Mouse (Mus musculus): ENCODE results near the gene Slc16a14.

Slc16a14 gene

DNA sequence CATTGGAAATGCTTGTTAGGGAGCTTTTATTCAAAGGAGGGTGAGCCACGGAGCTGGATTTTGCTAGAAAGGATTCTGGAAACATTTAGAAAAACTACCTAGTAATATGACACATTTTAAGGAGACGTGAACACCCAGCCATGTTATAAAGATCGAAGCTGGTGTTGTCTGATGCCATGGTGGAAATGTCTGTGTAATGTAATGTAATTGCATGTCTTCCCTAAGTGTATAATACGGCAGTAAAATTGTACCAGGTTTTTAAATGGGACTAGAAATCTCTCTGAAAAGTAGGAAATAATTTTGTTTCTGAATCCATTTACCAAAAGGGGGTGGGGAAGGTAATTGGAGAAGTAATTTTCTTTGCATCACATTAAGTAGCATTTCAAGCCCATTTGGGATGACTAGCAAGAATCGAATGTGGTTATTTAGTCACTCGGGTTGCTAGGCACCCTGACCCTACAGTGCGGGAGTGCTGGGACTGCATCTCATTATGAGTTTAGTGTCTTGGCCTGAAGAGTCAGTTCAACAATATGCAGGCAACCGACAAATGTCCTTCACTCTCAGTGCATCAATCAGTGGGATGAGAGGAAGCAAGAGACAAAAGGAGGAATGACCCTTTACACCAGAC lies 24.6 kb downstream of the Slc16a14 start:
- DNase-seq (ENCODE audit: low spot score), result no peak

DNA sequence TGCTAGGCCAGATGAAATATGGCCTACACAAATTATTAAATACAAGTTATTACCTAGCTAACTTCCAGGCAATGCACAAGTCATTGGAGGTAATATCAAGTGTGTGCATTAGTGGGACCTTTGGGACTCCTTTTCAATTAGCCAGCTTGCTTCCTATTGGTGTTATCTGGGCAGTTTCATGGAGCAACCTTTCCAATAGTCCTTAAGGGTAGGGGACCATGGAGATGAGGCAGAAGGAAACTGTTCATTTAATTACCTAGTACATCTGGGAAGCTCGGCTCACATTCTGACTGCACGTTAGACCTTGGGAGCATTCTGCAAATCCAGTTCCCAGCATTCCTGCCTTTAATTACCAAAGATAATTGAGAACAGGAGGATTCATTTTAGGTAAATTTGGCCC lies 30.5 kb downstream of the Slc16a14 start:
- no peak for DNase-seq (ENCODE audit: low spot score)

DNA sequence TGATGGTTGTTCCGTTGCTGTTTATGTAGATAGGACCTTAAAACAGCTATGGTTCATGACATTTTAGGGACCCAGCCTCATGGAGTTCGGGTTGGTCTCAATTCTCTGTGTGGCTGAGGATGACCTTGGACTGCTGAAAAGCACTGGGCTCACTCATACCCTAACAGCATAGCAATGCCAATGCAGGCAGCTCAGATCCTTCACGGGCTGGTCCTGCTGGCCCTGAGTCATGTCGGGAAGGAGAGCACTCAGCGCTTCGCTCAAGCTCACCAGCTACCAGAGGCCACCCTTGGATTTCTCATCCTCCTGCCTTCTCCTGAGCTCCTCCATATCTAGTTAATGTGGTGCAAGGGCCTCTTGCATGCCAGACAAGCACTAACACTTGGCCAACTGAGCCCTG lies 35.8 kb downstream of the Slc16a14 start:
- DNase-seq (ENCODE audit: low spot score), result no peak

DNA sequence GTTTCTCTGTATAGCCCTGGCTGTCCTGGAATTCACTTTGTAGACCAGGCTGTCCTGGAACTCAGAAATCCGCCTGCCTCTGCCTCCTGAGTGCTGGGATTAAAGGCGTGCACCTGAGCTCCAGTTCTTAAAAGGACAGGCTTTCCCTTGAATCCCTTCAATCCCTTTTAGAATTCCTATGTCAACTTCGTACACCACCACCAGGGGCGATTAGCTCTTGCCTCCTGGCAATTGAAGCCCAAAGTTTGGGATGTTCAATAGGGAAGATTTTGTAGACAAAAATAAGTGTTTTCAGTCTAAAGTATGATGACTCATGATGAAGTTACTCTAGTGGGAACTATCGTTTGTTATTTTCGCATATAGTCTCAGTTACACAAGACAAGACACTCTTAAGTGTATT lies 37.6 kb downstream of the Slc16a14 start:
- no peak for DNase-seq (ENCODE audit: low spot score)

DNA sequence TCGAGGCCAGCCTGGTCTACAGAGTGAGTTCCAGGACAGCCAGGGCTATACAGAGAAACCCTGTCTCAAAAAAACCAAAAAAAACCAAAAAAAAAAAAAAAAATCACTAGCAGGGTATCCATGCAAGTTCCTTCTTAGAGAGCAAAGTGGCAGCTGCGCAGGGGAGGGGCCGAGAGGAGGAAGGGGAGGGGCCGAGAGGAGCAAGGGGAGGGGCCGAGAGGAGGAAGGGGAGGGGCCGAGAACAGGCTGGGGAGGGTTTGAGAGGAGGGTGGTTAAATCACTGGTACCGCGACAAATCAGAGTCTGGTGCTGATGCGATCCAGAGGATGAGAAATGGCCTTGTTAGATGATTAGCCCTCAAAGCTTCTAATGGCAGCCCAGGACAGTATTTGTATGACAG lies 43.2 kb downstream of the Slc16a14 start:
- DNase-seq (ENCODE audit: low spot score), result no peak

DNA sequence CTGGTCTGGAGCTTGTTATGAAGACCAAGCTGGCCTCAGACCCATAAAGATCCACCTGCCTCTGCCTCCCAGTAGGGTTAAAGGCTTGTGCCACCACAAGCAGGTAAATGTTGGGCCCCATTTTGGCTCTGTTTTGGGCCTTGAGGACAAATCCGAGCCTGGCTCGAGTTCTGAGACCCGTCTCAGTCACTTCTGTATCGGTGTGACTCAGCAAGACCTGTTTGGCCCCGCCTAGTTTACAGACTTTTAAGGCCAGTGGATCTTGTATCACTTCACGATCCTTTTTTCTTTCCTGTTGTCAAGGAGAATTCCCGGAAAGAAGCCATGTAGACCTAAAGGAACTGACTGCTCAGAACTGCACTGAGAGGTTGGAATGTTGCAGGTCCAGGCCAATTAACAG lies 44.4 kb downstream of the Slc16a14 start:
- DNase-seq (ENCODE audit: low spot score), result no peak

DNA sequence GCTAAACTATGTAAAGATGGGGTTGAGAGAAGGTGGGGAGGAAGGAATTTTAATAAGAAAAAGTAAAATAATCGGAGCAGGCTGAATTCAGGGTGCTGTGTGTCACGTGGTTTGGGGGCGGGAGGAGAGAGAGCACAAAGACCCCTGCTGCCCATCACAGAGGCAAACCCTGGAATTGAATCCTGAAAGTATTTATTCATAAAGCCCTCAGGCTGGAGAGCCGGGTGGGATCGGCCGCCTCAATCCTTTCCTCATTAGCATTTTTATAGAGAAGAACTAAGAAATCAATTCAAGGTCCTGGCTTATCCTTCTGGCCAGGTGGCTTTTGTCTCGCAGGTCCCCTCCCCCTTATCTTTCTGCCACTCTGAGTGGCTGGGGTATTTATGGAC lies 44.9 kb downstream of the Slc16a14 start:
- no peak for DNase-seq (ENCODE audit: low spot score)

DNA sequence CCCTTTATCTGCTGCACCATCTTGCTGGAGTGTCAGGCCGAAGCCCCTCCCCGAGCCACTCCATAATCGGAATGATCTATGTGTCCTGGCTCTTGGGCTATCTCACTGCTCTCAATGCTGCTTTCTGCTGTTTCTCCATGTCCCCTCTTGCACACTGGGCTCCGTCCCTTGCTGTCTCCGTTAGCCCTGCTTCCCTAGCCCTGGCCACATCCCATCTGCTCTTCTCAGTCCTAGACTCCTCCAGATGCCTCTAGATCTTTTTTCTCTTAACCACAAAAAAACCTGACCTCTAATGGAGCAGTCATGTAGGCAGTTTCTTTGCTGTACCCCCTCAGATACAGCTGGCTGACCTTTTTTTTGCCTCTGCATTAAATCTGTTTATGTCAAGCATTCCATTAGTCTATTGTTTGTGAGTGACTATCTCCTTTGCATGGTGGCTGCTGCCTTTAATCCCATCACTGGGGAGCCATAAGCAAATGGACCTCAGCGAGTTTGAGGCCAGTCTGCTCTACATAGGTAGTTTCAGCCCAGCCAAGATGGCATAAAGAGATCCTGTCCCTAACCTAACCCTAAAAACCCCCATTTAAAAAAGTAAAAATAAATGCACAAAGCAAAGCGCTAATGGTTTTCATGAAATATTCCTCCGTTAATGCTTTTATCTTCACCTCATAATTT lies 45.5 kb downstream of the Slc16a14 start:
- no peak for DNase-seq (ENCODE audit: low spot score)

DNA sequence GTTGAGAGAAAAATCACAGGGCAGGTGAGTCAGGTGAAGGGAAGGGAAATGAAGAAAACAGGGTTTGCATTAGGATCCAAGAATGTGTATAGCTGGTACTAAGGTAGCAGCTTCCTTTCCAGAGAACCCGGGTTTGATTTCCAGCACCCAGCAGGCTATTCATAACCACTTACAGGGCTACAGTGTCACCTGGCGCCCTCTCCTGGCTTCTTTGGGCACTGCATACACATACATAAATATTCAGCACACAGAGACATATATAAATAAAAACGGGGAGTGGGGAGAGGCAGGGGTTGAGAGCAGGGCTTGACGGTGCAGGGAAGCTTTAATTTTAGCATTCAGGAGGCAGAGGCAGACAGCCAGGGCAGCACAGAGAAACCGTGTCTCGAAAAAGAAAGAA lies 49.0 kb downstream of the Slc16a14 start:
- DNase-seq (ENCODE audit: low spot score), result no peak

DNA sequence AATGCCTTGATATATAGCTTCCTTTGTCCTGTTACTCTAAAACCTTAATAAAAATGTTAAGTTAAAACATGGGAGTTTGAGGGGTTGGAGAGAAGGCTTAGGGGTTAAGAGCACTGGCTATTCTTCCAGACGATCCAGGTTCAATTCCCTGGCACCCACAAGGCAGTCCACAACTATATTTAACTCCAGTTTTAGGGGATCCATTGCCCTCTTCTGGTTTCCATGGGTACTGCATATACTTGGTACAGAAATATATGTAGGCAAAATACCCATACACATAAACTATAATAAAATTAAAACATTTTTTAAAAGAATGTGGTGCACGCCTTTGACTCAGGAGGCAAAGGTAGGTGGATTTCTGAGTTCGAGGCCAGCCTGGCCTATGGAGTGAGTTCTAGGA lies 49.8 kb downstream of the Slc16a14 start:
- DNase-seq (ENCODE audit: low spot score), result no peak

DNA sequence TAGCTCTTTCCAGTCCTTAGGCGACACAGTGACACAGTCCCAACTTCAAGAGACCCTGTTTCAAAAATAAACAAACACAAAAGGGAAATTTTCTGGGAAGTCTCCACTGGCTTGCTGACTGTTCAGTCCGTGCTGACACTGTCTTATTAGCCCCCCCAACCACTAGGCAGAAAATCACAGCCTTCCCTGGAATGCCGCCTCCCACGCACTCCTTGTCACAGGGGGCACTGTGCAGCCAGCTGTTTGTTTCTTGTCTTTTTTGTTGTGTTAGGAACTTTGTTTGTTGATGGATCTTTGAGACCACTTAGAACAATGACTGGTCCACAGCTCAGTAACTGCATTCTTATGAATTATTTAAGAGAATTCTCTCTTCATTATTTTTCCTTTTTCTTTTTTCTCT lies 51.0 kb downstream of the Slc16a14 start:
- no peak for DNase-seq (ENCODE audit: low spot score)

DNA sequence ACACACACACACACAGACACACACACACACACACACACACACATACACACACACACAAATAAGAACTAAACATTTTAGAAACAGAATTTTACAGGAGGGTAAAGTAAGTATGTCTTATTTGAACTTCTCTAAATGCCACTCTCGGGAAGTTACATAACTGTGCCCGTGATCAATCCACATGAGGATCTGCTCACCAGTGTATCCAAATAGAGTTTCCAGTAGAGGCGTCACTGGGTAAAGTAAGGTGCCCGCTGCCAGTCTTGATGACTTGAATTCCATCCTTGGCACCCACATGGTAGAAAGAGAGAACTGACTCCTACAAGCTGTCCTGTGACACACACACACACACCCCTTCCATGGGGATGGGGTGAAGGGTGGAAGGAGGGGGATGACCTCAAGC lies 52.0 kb downstream of the Slc16a14 start:
- DNase-seq (ENCODE audit: low spot score), result no peak

DNA sequence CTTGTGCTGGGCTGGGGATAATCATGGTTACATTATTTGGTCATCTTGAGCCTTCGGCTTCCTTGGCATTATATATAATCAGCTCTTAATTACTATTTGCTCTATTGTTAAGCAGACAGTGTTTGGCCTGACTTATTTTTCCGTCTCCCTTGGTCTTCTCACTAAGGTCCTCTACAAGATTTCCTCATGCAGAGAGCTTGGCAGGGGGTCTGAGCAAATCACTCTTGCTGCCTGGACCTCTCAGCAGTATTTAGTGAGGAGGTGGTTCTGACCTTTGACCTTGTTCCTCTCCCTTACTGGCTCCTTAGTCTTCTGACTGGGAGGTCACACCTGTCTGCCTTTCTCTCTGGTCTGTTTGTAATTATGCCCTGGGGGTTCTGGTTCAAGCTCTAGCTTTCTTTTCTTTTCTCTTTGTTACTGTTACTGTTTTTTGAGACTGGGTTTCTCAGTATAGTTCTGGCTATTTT lies 52.8 kb downstream of the Slc16a14 start:
- no peak for DNase-seq (ENCODE audit: low spot score)

DNA sequence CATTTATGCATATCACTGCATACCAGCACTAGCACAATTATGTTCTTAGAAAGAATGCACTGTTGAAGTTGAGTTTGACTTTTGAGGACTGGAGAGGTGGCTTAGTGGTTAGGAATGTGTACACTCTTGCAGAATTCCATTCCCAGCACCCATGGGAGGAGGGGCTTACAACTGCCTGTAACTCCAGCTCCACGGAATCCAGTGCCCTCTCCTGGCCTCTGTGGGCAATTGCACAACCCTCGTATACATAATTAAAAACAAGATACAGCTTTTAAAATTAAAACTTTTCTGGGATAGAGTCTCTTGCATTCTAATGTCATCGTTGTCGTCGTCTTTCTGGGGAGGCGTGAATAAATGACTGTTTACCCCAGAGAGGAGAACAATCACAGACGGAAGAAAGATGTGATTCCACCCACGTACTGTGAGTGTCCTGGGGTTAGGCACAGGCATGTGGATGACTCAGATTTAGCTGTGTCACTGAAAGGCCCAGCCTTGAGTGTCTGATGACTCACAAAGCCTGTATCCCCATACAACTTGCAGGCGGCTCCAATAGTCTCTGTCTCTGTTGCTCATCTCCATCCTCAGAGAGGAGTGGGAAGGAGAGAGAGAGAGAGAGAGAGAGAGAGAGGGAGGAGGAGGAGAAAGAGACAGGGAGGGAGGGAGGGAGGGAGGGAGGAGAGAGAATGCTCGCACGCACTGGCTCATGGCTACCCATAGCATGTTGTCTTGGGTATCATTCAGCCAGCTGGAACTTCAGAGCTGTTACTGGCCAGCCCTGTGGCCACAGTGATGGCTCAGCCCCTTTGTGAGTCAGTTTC lies 53.5 kb downstream of the Slc16a14 start:
- DNase-seq (ENCODE audit: low spot score), result peak; percentile 18

DNA sequence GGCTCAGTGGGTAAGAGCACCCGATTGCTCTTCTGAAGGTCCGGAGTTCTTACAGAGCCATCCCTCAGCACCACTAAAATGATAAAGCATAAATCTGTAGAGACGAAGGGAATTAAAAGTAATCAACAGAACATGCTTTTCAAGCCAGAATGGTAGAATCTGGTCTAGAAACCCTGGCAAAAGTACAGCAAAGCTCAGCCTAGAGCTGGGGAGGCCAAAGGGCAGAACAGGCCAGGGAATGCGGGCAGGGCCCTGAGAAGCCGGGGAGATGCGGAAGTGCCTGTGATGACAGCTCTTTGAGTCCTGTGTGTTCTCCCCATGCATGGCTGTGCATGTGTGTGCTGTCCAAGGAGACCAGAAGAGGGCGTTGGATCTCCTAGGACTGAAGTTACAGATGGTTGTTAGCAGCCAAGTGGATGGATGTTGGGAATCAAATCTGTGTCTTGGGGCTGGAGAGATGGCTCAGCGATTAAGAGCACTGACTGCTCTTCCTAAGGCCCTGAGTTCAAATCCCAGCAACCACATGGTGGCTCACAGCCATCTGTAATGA lies 55.3 kb downstream of the Slc16a14 start:
- DNase-seq (ENCODE audit: low spot score), result no peak

DNA sequence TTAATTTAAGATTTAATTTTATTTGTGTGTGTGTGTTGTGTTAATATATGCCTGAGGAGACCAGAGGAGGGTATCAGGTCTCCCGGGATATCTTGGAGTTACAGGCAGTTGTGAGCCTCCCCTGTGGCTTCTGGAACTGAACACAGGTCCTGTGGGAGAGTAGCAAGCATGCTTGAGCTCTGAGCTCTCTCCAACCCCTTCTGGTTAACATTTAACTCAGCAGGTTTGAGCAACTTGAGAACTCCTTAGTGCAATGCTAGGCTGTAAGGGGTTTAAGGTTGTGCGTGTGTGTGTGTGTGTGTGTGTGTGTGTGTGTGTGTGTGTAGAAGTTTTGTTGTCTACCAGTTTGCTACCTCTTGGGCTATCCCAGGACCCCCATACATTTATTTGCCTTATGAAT lies 57.3 kb downstream of the Slc16a14 start:
- no peak for DNase-seq (ENCODE audit: low spot score)

DNA sequence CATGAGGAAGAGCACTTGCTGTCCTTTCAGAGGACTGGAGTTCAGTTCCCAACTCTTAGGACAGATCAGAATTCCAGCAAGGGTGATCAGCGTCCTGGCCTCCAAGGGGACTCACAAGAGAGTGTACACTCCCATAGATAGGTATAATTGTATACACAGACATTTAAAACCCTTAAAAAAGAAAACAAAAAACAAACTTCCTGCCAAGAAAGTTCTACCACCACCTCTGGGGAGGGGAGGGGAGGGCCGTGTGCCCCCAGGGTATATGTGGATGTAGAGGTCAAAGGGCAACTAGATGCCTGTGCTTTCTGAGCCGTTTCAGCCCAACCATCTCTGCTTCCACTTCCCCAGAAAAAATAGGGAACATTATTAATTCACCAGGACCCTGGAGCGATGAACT lies 62.0 kb downstream of the Slc16a14 start:
- no peak for DNase-seq (ENCODE audit: low spot score)

DNA sequence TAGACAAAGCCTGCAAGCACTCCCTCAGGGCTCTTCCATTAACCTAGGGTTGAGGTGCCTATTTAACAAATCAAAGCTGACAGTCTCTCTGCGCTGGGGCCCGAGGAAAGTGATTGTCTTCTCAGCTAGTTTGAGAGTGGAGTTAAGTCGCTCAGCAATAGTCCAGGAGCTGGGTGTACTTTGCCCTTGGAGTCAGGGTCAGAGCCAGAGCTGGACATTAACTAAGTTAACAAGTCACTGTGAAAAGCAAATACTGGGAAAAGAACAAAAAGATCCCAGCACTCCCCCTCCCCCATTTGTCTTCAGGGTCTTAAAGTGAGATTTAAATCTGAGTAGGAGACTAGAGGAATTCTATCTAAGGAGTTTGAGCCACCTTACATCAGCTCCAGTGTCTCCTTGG lies 62.8 kb downstream of the Slc16a14 start:
- DNase-seq (ENCODE audit: low spot score), result no peak

DNA sequence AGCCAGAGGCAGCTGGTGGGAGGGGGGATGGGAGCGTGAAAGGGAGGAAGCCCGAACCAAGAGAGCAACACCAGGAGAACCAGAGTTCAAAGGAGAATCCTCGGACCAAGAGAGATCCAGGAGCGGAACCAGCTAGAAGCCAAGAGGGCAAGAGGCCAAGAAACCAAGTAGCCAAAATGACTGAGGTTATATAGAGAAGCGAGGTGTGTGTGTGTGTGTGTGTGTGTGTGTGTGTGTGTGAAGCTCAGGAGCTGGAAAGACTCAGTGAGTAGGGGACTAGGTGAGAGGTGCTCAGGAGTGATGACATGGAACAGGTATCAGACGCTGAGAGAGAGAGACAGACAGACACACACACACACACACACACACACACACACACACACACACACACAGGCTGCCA lies 63.8 kb downstream of the Slc16a14 start:
- no peak for DNase-seq (ENCODE audit: low spot score)

DNA sequence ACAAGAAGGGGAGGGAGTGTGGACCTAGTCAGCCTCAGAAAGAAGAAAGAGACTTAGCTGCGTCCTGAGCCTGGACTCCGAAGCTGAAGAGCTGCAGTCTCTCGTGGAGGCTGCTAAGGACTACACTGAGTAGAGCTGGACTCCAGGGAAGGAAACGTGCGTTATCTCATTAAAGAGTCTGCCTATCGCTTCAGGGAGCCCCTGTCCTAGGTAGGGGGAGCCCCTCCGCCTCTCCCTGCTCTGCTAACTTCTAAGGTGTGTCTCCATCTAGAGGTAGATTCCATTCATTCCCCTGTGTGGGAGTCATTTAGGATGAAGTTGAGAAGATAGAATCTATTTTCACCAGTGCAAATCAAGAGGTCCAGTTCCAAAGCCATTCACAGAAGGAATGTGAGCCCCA lies 65.4 kb downstream of the Slc16a14 start:
- DNase-seq (ENCODE audit: low spot score), result no peak

DNA sequence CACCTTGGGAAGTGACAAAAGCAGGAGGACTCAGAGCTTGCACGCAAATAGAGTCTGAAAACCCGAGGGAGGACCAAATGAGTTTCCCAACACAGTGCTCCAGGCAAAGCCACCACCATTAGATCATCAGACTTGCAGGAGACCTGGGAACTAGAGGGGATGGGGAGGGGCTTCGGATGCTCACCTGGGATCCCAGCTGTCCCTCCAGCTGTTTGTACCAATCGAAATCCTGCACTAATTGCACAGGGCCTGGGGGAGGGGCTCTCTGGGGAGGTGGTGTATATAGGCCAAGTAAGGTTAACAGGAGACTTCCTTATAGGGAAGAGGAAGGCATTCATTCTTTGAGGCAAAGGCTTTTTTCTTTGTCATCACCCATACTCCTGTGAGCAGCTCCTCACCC lies 66.1 kb downstream of the Slc16a14 start:
- DNase-seq (ENCODE audit: low spot score), result no peak

DNA sequence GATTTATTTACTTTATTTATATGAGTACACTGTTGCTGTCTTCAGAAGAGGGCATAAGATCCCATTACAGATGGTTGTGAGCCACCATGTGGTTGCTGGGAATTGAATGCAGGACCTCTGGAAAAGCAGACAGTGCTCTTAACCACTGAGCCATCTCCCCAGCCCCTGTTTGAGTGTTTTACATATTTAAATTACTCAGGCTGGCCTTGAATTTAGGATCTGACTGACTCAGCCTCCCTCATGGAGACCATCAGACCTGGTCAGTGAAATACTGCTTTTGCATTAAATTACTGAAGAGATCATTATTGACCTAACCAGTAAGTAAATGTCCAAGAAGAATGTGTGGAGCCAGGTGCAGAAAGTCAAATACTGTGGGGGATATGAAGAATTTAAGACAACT lies 66.6 kb downstream of the Slc16a14 start:
- no peak for DNase-seq (ENCODE audit: low spot score)

DNA sequence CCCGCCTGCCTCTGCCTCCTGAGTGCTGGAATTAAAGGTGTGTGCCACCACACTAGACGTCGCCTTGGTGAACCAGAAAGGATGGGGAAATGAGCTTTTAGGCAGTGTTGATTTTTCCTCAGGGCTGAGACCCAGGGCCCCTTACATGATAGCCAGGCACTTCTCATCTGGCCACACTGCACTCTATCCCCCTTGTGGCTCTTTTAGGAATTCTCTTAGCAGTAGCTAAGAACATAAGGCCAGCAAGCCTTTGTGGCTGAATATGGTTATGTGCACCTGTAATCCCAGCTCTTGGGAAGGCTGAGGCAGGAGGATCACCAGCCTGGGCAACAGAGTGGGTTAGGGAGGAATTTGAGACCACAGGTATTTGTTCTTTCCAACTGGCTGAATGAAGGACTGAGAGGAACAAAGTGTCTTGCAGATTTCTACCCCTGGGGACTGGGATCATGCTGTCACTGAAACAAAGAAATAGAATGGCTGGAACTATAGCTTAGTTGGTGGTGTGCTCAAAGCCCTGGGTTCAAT lies 68.2 kb downstream of the Slc16a14 start:
- no peak for DNase-seq (ENCODE audit: low spot score)
